Mouse (Mus musculus) spleen, postnatal 36 days (tissue): ENCODE measurements at regions not wholly inside any gene's neighbourhood (a gene's known extent, or its start where the extent isn't known, plus 50 kb on each side); places are given as distances from the start of the nearest gene placed in this dataset.

Experiments
- DNase-seq, 2 experiments: peaks; one replicate each; pipeline ENCODE4 v3.0.0; 2022; ENCODE audit warnings: low spot score in 2 of 2, mixed read lengths in 1 of 2

GRCm38 (mm10) chr5:75770592-75770991 is 195.9 kb downstream of the Kit start:
- DNase-seq = no peak

- DNase-seq = no peak
Measured at GRCm38 (mm10) chr5:75767213-75767612, 192.5 kb downstream of the Kit start.

- DNase-seq = no peak
Measured at GRCm38 (mm10) chr5:75762374-75762773, 187.7 kb downstream of the Kit start.

DNA sequence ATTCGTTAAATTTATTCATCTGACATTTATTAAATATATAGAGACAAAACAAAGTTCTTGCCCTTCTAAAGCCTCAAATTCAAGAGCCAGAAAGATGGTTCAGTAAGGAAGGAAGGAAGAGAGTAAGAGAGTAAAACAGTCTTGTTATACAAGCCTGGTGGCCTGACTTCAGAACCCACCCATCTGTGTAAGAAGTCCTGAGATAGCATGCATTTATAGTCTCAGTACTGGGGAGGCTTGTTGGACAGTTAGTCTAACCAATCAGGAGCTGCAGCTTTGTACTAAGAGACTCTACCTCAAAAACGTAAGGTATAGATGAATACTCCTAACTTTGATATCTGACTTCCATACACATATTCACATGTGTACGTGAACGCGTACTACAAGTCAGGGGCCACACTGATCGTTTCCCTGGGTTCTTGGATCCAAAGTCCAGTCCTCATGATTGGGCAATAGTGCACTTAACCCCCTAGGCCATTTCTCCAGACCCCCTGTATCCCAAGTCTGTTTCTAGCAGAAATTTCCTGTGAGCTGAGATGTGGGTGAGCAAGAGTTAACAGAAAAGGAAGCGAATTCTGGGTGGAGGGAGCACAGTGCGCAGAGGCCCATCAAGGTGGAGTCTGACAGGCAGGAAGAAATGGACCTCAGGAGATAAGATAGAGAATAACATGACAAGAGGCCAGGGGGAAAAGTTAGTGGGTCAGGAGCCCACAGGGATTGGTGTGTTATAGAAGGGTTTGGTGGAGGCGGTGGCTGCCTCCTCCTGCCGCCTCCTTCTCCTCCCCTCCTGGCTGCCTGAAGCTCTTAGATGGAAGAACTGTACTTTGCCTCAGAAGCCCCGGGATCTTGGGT is 187.0 kb downstream of the Kit start:
- no peak for DNase-seq

DNA sequence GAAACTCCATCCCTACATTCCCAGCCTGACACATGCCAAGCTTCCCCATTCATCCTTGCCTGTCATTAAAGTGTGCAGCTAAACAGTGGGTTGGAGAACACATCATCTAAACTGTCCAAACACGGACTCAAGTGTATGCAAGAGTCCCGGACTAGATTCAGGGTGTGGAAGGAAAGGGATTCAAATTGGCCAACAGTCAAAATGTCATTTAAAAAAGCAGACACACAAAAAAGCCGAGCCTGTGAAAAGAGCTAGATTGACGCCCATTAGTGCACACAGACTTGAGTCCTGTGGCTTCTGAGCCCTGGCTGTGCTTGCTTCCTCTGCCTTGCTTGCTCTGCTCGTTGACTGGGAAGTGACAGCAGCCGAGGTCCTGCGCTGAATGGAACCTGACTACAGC is 181.5 kb downstream of the Kit start:
- DNase-seq = no peak

- no peak for DNase-seq
Measured at GRCm38 (mm10) chr5:75754356-75754755, 179.6 kb downstream of the Kit start.

- DNase-seq = no peak
Measured at GRCm38 (mm10) chr5:75745311-75745710, 170.6 kb downstream of the Kit start.

DNA sequence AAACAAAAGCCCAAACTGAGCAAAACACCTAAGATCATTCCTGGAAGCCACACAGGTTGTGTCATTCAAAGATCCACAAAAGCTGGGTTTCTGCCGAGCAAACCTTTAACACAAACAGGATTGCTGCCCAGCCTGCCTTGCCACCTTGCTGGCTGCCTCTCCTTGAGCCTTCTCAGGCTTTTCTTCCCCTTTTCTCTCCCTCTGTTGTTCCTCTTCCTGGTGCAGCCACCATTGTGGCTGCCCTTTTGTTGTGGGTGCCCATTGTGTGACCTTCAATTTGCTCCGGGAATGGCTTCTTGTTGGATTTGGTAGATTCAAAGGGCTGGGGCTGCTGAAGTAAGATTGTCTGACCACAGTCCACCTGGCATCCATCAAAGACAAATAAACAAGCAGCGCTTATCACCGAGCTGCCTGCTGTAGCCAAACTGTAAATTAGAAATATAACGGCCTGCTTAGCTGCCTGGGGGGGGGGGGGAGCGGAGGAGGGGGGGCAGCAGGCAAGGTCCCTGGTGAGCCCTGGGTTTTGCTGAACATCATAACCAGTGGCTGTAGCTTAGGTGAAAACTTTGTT is 169.8 kb downstream of the Kit start:
- DNase-seq = no peak

DNA sequence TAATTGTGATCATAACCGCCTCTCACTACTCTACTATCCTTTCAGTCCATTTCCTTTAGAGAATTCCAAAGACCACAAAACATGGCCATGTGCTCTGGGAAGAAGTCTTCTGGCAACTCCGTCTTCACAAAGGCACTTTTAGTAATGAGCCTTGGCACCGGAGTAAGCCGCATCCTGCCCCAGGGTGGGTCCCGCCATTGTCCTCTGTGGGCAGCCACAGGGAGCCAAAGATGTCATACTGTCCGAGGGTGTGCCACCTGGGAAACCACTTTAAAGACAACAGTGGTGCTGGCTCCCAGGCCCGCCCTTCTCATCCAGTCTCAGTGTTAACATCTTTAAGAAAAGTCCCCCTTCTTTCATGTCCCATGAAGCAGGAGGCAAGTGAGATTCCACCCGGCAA is 164.6 kb downstream of the Kit start:
- DNase-seq = no peak

GRCm38 (mm10) chr5:75738445-75738844 is 163.7 kb downstream of the Kit start:
- DNase-seq = no peak

DNA sequence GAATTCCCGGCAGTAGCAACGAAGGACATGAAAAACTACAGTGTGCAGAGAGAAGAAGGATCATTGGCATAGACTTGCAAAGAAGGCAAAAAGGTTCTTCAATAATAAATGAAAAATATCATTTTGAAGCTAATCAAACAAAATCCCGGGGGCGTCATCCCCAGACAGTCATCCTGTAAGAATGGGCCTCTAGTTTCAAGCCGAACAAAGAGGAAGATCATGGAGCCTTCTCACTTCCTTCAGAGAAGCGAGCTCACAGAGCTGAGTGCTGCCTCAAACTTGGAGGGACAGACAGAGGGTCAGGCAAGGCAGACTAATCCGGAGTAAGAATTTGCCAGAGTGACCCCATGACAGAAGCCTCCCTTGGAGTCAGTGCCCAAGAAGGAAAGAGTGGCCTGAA is 163.0 kb downstream of the Kit start:
- DNase-seq = no peak

DNA sequence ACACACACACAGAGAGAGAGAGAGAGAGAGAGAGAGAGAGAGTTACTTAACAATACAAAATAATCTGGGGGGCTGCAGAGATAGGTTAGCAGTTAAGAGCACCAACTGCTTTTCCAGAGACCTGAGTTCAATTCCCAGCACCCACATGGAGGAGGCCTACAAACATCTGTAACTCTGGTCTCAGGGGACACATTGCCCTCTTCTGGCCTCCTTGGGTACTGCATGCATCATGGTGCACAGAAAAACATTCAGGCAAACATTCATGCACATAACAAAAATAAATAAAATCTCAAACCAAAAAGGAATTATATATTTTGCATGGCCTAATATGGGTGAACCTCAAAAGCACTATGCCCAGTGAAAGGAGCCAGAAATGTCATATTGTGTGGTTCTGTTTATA is 161.6 kb downstream of the Kit start:
- DNase-seq = no peak

DNA sequence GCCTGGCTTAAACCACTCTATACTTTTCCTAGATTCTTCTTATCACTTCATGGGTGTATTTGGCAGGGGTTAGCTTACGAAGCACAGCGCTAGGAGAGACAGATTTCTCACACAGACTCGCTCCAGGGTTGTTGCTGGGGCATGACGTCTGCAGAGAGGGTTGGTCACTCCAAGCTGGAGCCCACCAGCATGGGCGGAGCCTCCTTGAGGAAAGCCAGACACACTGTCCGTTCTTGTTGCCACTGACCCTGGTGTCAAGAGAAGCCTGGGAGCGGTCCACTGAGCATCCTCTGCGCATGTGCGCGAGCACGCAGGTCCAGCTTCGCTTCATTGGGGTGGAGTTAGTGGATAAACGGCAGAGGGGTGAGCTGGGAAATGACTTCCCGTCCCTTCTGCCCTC is 159.8 kb downstream of the Kit start:
- no peak for DNase-seq

DNA sequence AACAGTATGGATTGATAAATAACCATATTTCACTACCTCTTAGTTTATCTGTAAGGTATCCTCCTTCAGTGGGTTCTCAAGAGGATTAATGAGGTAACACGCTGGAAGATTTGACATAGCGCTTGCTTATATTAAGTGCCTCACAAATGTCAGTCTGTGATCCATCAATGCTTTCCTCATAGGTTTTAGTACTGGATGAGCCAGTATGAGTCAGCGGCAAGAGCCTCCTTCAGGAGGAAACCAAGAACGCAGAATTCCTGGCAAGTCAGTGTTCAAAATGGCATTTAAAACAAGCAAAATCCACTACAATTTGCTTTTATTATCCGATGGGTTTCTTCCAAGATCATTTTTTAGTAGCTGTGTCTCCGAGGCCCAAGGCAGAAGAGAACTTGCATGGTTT is 159.3 kb downstream of the Kit start:
- DNase-seq = no peak

- DNase-seq = no peak
Measured at GRCm38 (mm10) chr5:75731236-75731635, 156.5 kb downstream of the Kit start.

- no peak for DNase-seq
Measured at GRCm38 (mm10) chr5:75730698-75731097, 156.0 kb downstream of the Kit start.

- no peak for DNase-seq
Measured at GRCm38 (mm10) chr5:75721291-75721690, 146.6 kb downstream of the Kit start.

DNA sequence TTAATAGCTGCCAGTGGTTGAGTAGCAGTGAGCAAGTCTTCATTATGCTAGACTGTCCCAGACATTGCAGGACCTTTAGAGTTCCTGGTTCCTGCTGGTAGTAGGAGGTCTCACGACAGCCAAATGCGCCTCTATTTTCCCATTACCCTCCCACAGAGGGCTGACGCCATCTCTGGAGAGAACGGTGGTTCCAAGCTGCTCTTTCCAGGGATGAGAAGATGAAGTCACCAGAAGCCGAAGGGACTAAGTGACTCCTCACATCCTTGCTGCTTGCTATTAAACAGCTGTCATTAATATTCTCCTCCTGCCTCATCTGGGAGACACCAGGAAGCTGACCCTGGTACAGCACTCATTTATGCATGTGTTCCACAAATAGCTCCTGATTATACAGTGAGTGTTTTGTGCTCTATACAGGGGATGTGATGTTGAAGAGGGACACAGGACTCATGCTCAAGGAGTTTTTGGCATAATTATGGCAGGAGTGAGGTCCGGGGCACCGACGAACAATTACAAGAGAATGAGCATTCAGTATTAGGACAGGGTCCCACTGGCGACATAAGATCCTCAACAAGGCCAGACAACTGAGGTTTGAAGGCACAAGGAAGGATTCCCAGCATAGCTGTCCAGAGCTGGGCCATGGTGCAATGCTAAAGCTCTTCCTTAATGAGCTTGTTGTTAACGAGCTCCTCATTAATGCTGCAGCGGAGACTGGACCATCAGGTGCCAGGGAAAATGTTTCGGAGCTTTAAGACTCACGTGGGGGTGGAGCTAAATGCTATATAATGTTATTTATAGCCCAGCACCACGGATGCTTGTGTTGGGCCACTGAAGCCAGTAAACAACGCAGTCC is 145.6 kb downstream of the Kit start:
- DNase-seq = no peak

GRCm38 (mm10) chr5:75718511-75719225 is 144.0 kb downstream of the Kit start:
- no peak for DNase-seq
